Mouse (Mus musculus) kidney, adult 2 months (tissue): ENCODE measurements around the gene Sept11. TPM values are rescaled to one million over a fixed set of nuclear protein-coding genes. Genes with fewer than 3 reads are reported as not detected.

ENCODE experiments used
- DNase-seq: peaks from one replicate; pipeline ENCODE4 v3.0.0; 2021
- H3K27ac ChIP-seq: fragments of 200-500 bp; 2 replicates; pipeline ENCODE4 v1.5.1; 2012; ENCODE audit warnings: low read depth, low read length, control low read depth, inconsistent platforms; ENCODE audit not compliant: insufficient read depth
- H3K27me3 ChIP-seq: fragments of 200-500 bp; replicated peaks from 2 replicates; pipeline ENCODE4 v1.6.1; 2012; ENCODE audit warnings: mild to moderate bottlenecking, moderate library complexity, low read length, inconsistent platforms; ENCODE audit not compliant: control insufficient read depth, insufficient read depth
- H3K36me3 ChIP-seq: fragments of 200-500 bp; 2 replicates; pipeline ENCODE4 v1.6.1; 2012; ENCODE audit warnings: mild to moderate bottlenecking, moderate library complexity, low read length, inconsistent platforms; ENCODE audit not compliant: control insufficient read depth, insufficient read depth
- H3K4me1 ChIP-seq: fragments of 200-500 bp; 2 replicates; pipeline ENCODE4 v1.6.1; 2011; ENCODE audit warnings: low read length; ENCODE audit not compliant: control insufficient read depth, insufficient read depth
- H3K4me3 ChIP-seq: fragments of 200-500 bp; 2 replicates; pipeline ENCODE4 v1.5.1; 2011; ENCODE audit warnings: mild to moderate bottlenecking, low read depth, low read length, control low read depth; ENCODE audit not compliant: insufficient read depth
- CTCF ChIP-seq: fragments of 200-500 bp; conservative IDR thresholded peaks from 2 replicates; pipeline ENCODE4 v1.5.1; 2011; ENCODE audit warnings: low read depth, mild to moderate bottlenecking, control low read depth, low read length, moderate library complexity, mixed read lengths; ENCODE audit not compliant: insufficient read depth, insufficient read length
- POLR2A ChIP-seq: fragments of 200-500 bp; IDR thresholded peaks from one replicate; pipeline ENCODE4 v1.6.1; 2011; ENCODE audit warnings: low read depth, low read length, control low read depth
- WGBS: fragments of 180-500 bp; shearing (Covaris S2); methylation state at CpG from one replicate; pipeline ENCODE4 v1.1.7; 2018; 5-methylcytosine and 5-hydroxymethylcytosine counted together
- polyA plus RNA-seq: library from polyadenylated mRNA; depleted of rRNA; stranded (reverse); fragments of >200 nt; gene quantifications from 2 replicates; pipeline ENCODE4 v1.2.3, GENCODE M21; 2012

Gene Sept11
- polyA plus RNA-seq, 1 experiment, result 50.7 TPM

GRCm38 (mm10) chr5:93174675-93175074 is 81.4 kb downstream of the Sept11 start:
- no peak overlapping the region for H3K4me3 ChIP-seq
- H3K27me3 ChIP-seq, result no peaks in the 10 kb centered on the region
- TF ChIP-seq CTCF, result no peak
- TF ChIP-seq POLR2A, result no peak
- peaks cover 2% of the 10 kb centered on the region; the same call in 1 of the 2 replicates for H3K36me3 ChIP-seq
- no peak overlapping the region for H3K27ac ChIP-seq
- no peaks in the 10 kb centered on the region for H3K4me1 ChIP-seq
- WGBS, result 76% methylated on average over 6 of the region's 6 CpGs
- no peak for DNase-seq

DNA sequence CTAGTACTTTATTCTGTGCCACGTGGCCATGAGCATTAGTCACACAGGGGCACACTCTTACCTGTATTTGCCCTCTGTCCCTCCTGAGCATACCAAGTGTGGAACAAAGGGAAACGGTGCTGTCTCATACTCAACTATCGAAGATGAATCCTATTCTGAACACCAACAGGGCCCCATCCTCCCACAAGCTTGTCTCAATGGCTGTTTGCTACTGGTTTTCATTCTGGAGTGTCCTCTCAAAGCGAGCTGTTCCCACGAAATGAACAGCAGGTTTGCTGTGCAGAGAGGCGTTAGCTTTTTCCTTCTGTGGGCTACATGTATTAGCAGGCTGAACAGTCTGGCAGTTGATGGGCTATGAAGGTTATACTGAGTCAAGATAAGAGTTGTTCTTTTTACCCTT is 85.4 kb downstream of the Sept11 start:
- 76% methylated on average over 6 of the region's 6 CpGs for WGBS

GRCm38 (mm10) chr5:93180252-93180651 is 87.0 kb downstream of the Sept11 start:
- peak; percentile 43 for DNase-seq
- WGBS, result 26% methylated on average over 2 of the region's 2 CpGs
- TF ChIP-seq POLR2A, result no peak
- TF ChIP-seq CTCF, result 0 out of 2 replicates have a peak, but pooled peaks have one; percentile 3
- H3K27me3 ChIP-seq, result no peaks in the 10 kb centered on the region
- no peak overlapping the region for H3K27ac ChIP-seq
- no peak overlapping the region for H3K4me3 ChIP-seq
- no peaks in the 10 kb centered on the region for H3K4me1 ChIP-seq
- peaks cover 2% of the 10 kb centered on the region; the same call in 1 of the 2 replicates for H3K36me3 ChIP-seq

More for the DNA sequence above, 85.4 kb downstream of the Sept11 start:
- Histone ChIP-seq H3K4me1 (no peaks in the 10 kb centered on the region), H3K36me3 (peaks cover 3% of the 10 kb centered on the region; the same call in 1 of the 2 replicates), H3K27me3 (no peaks in the 10 kb centered on the region), H3K4me3 (no peak overlapping the region), H3K27ac (no peak overlapping the region)
- TF ChIP-seq CTCF, result no peak
- TF ChIP-seq POLR2A, result no peak
- no peak for DNase-seq

DNA sequence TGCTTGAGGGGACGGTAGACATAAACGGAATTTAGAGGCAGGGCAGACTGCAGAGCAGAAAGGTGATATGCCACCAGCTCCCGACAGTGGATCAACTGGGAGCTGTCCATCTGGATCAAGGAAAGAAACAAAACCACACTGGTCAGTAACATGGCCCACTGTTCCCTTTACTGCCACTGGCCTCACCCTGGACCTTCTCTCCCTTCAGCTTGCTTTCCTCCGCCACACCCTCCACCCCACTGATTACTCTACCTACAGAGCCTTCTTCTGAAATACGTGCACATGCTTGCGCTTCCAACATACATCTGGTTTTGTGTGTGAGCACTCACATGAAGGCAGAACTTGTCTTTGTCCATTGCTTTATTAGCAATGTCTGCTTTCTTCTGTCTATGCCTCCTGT is 90.1 kb downstream of the Sept11 start:
- no peak for TF ChIP-seq CTCF
- TF ChIP-seq POLR2A, result no peak
- Histone ChIP-seq H3K4me3 (no peak overlapping the region), H3K27me3 (no peaks in the 10 kb centered on the region), H3K4me1 (no peaks in the 10 kb centered on the region), H3K27ac (no peak overlapping the region), H3K36me3 (peaks cover 5% of the 10 kb centered on the region; the same call in 1 of the 2 replicates)
- 75% methylated on average over 6 of the region's 6 CpGs for WGBS
- DNase-seq, result no peak

DNA sequence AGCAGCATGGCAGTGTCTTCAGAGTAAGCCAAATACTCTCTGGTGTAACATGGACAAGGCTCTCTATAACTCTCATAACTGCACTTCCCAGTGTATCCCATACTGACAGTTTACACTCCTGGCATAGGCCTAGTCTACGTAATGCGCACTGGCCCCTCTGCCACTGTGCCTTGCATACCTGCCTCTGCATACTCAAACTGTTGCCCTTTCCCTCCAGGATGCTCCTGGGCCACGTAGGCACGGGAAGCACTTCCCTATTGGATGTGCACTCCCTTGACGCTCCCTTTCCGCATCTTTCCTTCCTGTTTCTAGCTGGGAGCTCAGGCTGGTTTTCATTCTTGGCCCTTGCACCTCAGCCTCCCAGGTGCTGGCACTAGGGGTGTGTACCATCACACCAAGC is 91.3 kb downstream of the Sept11 start:
- 82% methylated on average over 6 of the region's 6 CpGs for WGBS
- Histone ChIP-seq H3K27me3 (no peaks in the 10 kb centered on the region), H3K36me3 (peaks cover 8% of the 10 kb centered on the region), H3K4me1 (no peaks in the 10 kb centered on the region), H3K4me3 (no peak overlapping the region), H3K27ac (no peak overlapping the region)
- TF ChIP-seq POLR2A (no peak), CTCF (no peak)
- DNase-seq, result no peak

DNA sequence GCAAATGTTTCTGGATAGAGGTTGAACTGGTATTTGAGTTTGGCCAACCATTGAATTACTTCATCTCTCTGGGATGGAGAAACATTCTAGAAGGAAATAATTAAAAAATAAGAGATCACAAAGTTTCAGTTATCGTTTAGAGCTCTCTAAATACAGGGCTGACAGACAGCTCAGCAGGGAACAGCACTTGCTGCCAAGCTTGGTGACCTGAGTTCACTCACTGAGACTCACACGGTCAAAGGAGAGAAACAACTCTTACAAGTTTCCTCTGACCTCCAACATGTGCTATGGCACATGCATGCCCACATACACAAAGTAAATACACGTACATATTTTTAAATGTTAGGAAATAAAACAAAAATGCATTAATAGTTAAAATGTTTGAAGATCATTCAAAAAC is 96.4 kb downstream of the Sept11 start:
- Histone ChIP-seq H3K27me3 (no peaks in the 10 kb centered on the region), H3K36me3 (peaks cover 6% of the 10 kb centered on the region)

GRCm38 (mm10) chr5:93190428-93190827 is 97.2 kb downstream of the Sept11 start:
- peaks cover 6% of the 10 kb centered on the region for H3K36me3 ChIP-seq
- no peak for TF ChIP-seq CTCF
- TF ChIP-seq POLR2A, result no peak
- no peak for DNase-seq
- no peak overlapping the region for H3K4me3 ChIP-seq
- WGBS, result 93% methylated on average over 5 of the region's 5 CpGs
- H3K27me3 ChIP-seq, result no peaks in the 10 kb centered on the region
- no peaks in the 10 kb centered on the region for H3K4me1 ChIP-seq
- no peak overlapping the region for H3K27ac ChIP-seq

More for the DNA sequence above, 96.4 kb downstream of the Sept11 start:
- no peak overlapping the region for H3K27ac ChIP-seq
- WGBS, result 27% methylated on average over 3 of the region's 3 CpGs
- DNase-seq, result no peak
- TF ChIP-seq POLR2A, result no peak
- no peak for TF ChIP-seq CTCF
- no peaks in the 10 kb centered on the region for H3K4me1 ChIP-seq
- no peak overlapping the region for H3K4me3 ChIP-seq

GRCm38 (mm10) chr5:93198232-93198631 is 105.0 kb downstream of the Sept11 start:
- no peak for DNase-seq
- no peak for TF ChIP-seq POLR2A
- TF ChIP-seq CTCF, result no peak
- Histone ChIP-seq H3K4me3 (no peak overlapping the region), H3K36me3 (peaks cover 5% of the 10 kb centered on the region), H3K27me3 (no peaks in the 10 kb centered on the region), H3K27ac (0 out of 2 replicates have a peak overlapping the region, but pooled peaks have one; percentile 38), H3K4me1 (peaks cover 6% of the 10 kb centered on the region; the same call in 1 of the 2 replicates)
- WGBS, result 55% methylated on average over 3 of the region's 3 CpGs
